Mouse (Mus musculus) limb, embryonic 14.5 days (tissue): ENCODE results near the gene AL607142.1. TPM values are rescaled to one million over a fixed set of nuclear protein-coding genes. Genes with fewer than 3 reads are reported as not detected.

Source experiments
- ATAC-seq: fragments of 200-750 bp; cut with Nextera tagmentation; 2 replicates; pipeline ENCODE4 v1.8.0; 2017; ENCODE audit warnings: low read depth, moderate number of reproducible peaks, moderate TSS enrichment; ENCODE audit not compliant: low FRiP score
- DNase-seq: peaks from one replicate; pipeline ENCODE4 v3.0.0-alpha.2; 2015; ENCODE audit warnings: low spot score
- H3K27ac ChIP-seq: fragments of 300-500 bp; sonication (generic); replicated peaks from 2 replicates; pipeline ENCODE4 v1.5.1; 2014; ENCODE audit warnings: low read depth, mild to moderate bottlenecking, low read length, moderate library complexity, mixed read lengths
- H3K27me3 ChIP-seq: fragments of 300-500 bp; sonication (generic); 2 replicates; pipeline ENCODE4 v1.6.1; 2014; ENCODE audit warnings: low read length, mixed read lengths; ENCODE audit not compliant: control insufficient read depth, insufficient read depth
- H3K36me3 ChIP-seq: fragments of 300-500 bp; sonication (generic); 2 replicates; pipeline ENCODE4 v1.6.1; 2014; ENCODE audit warnings: mild to moderate bottlenecking, low read length, moderate library complexity, mixed read lengths; ENCODE audit not compliant: control insufficient read depth, insufficient read depth
- H3K4me1 ChIP-seq: fragments of 300-500 bp; sonication (generic); 2 replicates; pipeline ENCODE4 v1.6.1; 2014; ENCODE audit warnings: antibody characterized with exemption, low read length, mixed read lengths; ENCODE audit not compliant: control insufficient read depth, insufficient read depth
- H3K4me2 ChIP-seq: fragments of 300-500 bp; sonication (generic); replicated peaks from 2 replicates; pipeline ENCODE4 v1.6.1; 2014; ENCODE audit warnings: low read depth, mild to moderate bottlenecking, low read length, moderate library complexity; ENCODE audit not compliant: severe bottlenecking
- H3K4me3 ChIP-seq: fragments of 300-500 bp; sonication (generic); replicated peaks from 2 replicates; pipeline ENCODE4 v1.5.1; 2014; ENCODE audit warnings: low read length
- H3K9ac ChIP-seq: fragments of 300-500 bp; sonication (generic); 2 replicates; pipeline ENCODE4 v1.6.1; 2014; ENCODE audit warnings: mild to moderate bottlenecking, low read depth, low read length, moderate library complexity; ENCODE audit not compliant: severe bottlenecking
- H3K9me3 ChIP-seq: fragments of 300-500 bp; sonication (generic); 2 replicates; pipeline ENCODE4 v1.6.1; 2016; ENCODE audit warnings: low read length; ENCODE audit not compliant: control insufficient read depth
- POLR2A ChIP-seq: fragments of 200-500 bp; IDR thresholded peaks from 2 replicates; pipeline ENCODE4 v1.8.0; 2012; ENCODE audit warnings: inconsistent platforms, mild to moderate bottlenecking, moderate library complexity, borderline replicate concordance; ENCODE audit not compliant: insufficient read depth, insufficient read length; ENCODE audit errors: extremely low read depth
- WGBS: fragments of 180-500 bp; shearing (Covaris S2); extraction: QIAGEN DNeasy Blood & Tissue Kit; methylation state at CpG from one replicate; pipeline ENCODE4 v1.1.7; 2014; 5-methylcytosine and 5-hydroxymethylcytosine counted together
- polyA plus RNA-seq, 2 experiments: library from polyadenylated mRNA; depleted of rRNA in 1 of 2; stranded (reverse) in 1 of 2; unstranded in 1 of 2; fragments of >200 nt; fragmentation: Nextera tagmentation in 1 of 2; extraction: Ambion mirVana in 1 of 2; gene quantifications; 2 replicates each; pipeline versions ENCODE4 v1.2.1 to v1.2.3; 2012 to 2014

The AL607142.1 gene
- polyA plus RNA-seq (2012; rRNA removed) (not detected in 2 replicates), polyA plus RNA-seq (2014; fragmentation: Nextera tagmentation; extraction: Ambion mirVana) (not detected in 2 replicates)

DNA sequence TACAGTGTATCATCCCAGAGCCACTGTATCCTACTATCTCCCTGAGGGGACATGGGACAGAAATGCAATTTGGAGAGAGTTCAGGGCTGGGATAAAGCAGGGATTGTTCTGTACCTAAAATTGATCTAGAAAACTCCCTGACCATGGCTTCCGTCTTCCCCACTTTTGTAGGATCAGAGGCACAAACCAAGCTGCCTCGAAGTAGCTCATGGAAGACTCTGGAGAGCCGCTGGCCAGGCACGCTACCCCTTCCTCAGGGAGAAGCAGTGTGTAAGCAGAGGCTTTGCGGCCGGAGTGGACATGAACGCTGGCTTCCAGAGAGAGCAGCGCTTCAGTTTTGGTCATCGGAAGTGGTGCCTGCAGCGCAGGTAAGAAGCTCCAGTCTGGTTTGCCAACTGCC, at the start of gene AL607142.1:
Gene AL607142.1 (plus strand): TSS at position 301 of the 400 bp plus-strand sequence.
- Histone ChIP-seq H3K4me3 (no peak within 1 kb of the TSS), H3K27me3 (no peaks in the 10 kb centered on the region), H3K4me1 (no peaks in the 10 kb centered on the region), H3K9ac (no peak within 1 kb of the TSS), H3K9me3 (no peaks in the 10 kb centered on the region), H3K36me3 (no peaks in the 10 kb centered on the region), H3K4me2 (no peak within 1 kb of the TSS), H3K27ac (no peak within 1 kb of the TSS)
- DNase-seq (no peak), ATAC-seq (no peak)
- WGBS: 88% methylated on average over 10 of the region's 10 CpGs
- TF ChIP-seq POLR2A: no peak

- Histone ChIP-seq H3K36me3 (no peaks in the 10 kb centered on the region), H3K4me2 (no peak overlapping the region), H3K4me1 (no peaks in the 10 kb centered on the region), H3K4me3 (no peak overlapping the region), H3K27me3 (no peaks in the 10 kb centered on the region), H3K9ac (no peak overlapping the region), H3K27ac (no peak overlapping the region), H3K9me3 (no peaks in the 10 kb centered on the region)
- ATAC-seq (no peak), DNase-seq (no peak)
- no peak for TF ChIP-seq POLR2A
- WGBS: 77% methylated on average over 5 of the region's 5 CpGs
These were observed 46.4 kb upstream of the AL607142.1 start for GRCm38 (mm10) chr4:120018426-120018825.

- Histone ChIP-seq H3K36me3 (no peaks in the 10 kb centered on the region), H3K4me1 (no peaks in the 10 kb centered on the region), H3K27ac (no peak overlapping the region), H3K4me3 (no peak overlapping the region), H3K4me2 (no peak overlapping the region), H3K27me3 (no peaks in the 10 kb centered on the region), H3K9ac (no peak overlapping the region), H3K9me3 (no peaks in the 10 kb centered on the region)
- DNase-seq (no peak), ATAC-seq (no peak)
- TF ChIP-seq POLR2A: no peak
- 70% methylated on average over 3 of the region's 3 CpGs for WGBS
These were observed 42.4 kb upstream of the AL607142.1 start for GRCm38 (mm10) chr4:120022392-120022791.

DNA sequence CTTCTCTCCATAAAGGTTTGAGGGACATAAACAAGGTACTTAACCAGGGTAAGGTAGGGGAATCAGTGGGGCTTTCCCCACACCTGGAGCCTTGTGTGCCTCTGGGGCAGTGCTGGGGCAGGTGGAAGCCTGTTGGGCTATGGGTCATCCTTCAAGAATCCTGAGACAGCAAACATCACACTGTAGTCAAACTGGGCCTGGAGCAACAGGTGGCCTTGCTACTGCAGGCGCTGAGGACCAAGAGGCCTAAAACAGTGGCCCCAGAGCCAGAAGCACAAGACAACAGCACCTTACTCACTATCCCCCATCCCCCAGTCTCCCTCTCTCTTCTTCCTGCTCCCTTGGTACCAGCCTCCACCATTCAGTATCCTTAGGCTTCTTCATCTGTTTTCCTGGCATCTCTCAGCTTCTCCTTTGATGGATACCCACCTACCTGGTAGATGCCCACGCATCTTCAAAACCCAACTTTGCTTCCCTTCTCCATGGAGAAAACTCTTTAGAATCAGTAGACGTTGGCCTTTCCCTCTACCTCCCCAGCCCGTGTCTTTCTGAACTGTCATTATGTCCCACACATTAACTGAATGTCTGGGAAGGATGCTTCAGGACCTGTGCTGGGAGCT, 41.5 kb upstream of the AL607142.1 start:
- TF ChIP-seq POLR2A: no peak
- 86% methylated on average over 4 of the region's 4 CpGs for WGBS
- Histone ChIP-seq H3K27me3 (no peaks in the 10 kb centered on the region), H3K27ac (no peak overlapping the region), H3K9ac (no peak overlapping the region), H3K4me1 (no peaks in the 10 kb centered on the region), H3K36me3 (no peaks in the 10 kb centered on the region), H3K4me2 (no peak overlapping the region), H3K4me3 (no peak overlapping the region), H3K9me3 (no peaks in the 10 kb centered on the region)
- ATAC-seq (no peak), DNase-seq (no peak)

DNA sequence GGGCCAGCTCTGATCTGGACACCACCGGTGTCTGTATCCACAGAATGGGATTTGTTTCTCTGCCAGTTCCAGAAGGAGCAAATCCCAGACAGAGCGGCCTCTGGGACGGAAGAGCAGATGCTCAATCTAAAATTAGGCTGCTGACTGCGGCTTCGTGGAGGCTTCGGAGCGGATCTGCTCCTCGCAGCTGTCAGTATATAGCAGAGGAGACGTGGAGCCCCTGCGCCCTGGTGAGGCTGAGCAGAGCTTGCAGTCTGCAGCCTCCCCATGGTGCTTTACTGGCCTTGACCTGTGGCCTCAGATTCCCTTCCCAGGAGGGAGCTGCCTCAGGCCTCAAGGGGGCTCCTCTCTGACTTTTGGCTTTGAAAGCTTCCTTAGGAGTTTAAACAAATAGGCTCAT, 40.7 kb upstream of the AL607142.1 start:
- Histone ChIP-seq H3K9me3 (no peaks in the 10 kb centered on the region), H3K36me3 (no peaks in the 10 kb centered on the region), H3K9ac (no peak overlapping the region), H3K4me2 (no peak overlapping the region), H3K27ac (no peak overlapping the region), H3K4me1 (no peaks in the 10 kb centered on the region), H3K27me3 (no peaks in the 10 kb centered on the region), H3K4me3 (no peak overlapping the region)
- TF ChIP-seq POLR2A: no peak
- 56% methylated on average over 10 of the region's 10 CpGs for WGBS
- DNase-seq (no peak), ATAC-seq (peak; percentile 44)
